Mouse (Mus musculus) R1 (cell line): ENCODE measurements around the gene Gm49340.

Experiments used
- DNase-seq: peaks from one replicate; pipeline ENCODE4 v3.0.0-alpha.2; 2018; ENCODE audit warnings: low read depth, low spot score

Gm49340 gene

GRCm38 (mm10) chr11:73329442-73329841 is at the start of gene Gm49340, which contains the start of the genes Aspa and Spata22:
Gm49340 (plus strand) TSS chr11:73329741.
Aspa (minus strand) TSS chr11:73329596.
Spata22 (plus strand) TSS chr11:73329741.
- peak; percentile 85 for DNase-seq

DNA sequence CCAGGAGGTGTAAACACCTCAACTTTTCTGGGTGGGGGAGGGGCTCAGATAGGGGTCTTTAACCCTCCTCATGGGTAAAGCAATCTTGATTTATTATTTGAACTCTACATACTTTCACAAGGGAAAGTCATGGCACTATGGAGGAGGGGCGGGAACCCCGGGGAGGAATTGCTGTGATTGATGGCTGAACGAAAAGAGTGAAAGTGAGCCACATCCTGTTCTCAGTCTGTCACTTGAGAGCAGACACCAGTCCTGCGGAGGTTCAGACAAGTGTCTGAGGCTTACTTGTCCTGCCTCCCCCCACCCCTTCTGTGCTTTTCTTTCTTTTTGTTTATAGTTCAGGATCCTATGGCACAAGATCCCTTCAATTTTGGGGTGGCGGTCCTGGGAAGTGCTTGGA is 48.8 kb upstream of the Gm49340 start:
- DNase-seq = no peak

DNA sequence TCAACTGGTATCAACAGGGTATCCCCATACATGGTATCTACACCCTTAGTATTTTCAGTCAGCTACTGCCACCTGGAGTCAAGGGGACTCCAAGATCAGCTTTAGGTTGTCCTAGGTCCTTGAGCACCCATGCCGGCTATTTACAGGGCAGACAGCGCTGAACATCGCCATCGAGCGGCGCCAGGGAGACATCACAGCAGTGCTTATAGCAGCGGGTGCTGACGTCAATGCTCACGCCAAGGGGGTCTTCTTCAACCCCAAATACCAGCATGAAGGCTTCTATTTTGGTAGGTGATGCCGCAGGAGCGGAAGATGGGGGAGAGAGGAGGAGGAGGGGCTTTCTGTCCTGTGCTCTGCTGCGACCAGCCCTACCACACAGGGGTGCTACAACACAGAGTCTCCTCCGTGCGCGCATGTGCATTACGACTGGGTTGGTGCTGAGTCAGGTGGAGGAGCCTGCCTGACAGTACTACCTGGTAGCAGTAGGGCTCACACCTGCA is 48.0 kb upstream of the Gm49340 start:
- peak; percentile 87 for DNase-seq

GRCm38 (mm10) chr11:73283369-73283768 is 46.2 kb upstream of the Gm49340 start:
- DNase-seq = no peak

DNA sequence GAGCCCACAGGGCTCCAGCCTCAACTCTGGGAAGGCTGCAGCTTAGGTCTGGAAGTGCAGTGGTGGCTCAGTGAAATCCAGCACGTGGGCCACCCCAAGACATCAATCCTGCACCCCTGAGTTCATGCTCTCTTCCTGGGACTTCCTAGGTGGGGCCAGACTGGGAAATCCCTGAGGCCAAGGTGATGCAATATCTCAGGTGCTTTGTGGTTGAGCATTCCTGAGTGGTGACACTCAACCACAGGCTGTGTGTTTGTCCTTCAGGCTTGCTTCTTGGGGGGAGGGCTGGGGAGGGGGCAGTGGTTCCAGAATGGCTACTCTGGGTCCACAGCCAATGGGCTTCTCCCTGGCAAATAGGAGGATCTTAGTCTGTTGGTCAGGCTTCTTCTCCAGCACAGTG is 45.6 kb upstream of the Gm49340 start:
- DNase-seq = no peak

- DNase-seq = no peak
Measured at GRCm38 (mm10) chr11:73284351-73284750, 45.2 kb upstream of the Gm49340 start.

DNA sequence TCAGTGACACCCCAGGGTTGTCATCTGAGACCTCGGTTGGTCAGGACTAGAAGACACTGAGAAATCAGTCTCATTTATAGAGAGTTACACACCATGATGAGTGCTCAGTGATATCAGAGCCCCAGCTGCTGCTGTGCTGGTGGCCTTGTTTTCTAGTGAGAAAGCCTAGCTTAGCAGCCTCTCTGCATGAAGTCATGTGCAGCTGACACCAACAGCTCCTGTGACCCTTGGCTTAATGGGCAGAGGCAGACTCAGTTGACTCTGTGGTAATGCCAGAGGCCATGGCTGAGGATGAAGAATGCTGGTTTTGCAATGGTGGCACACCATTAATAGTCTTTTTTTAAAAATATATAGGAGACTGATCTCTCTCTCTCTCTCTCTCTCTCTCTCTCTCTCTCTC is 39.9 kb upstream of the Gm49340 start:
- no peak for DNase-seq

DNA sequence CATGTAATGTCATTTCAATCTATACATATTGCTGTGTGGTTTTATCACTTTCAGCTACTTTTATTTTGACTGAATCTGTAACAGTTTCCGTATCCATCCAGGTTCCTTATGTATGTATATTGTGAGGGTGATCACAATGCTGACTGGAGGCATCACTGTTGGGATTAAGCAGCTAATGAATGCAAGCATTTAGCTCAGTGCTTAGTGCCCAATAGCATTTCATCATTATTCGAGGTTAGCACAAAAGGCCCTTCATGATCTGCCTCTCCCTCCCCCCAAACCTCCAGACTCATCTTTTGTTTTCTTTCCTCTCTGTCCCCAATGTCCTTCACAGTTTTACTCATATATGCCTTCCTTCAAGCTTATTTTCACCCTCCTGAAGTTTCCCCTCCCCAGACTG is 26.4 kb upstream of the Gm49340 start:
- no peak for DNase-seq

GRCm38 (mm10) chr11:73315961-73316360 is 13.6 kb upstream of the Gm49340 start:
- peak; percentile 57 for DNase-seq

- peak; percentile 97 for DNase-seq
Measured at GRCm38 (mm10) chr11:73318581-73318980, 11.0 kb upstream of the Gm49340 start.

GRCm38 (mm10) chr11:73321064-73321463 is 8.5 kb upstream of the Gm49340 start:
- DNase-seq = peak; percentile 61

DNA sequence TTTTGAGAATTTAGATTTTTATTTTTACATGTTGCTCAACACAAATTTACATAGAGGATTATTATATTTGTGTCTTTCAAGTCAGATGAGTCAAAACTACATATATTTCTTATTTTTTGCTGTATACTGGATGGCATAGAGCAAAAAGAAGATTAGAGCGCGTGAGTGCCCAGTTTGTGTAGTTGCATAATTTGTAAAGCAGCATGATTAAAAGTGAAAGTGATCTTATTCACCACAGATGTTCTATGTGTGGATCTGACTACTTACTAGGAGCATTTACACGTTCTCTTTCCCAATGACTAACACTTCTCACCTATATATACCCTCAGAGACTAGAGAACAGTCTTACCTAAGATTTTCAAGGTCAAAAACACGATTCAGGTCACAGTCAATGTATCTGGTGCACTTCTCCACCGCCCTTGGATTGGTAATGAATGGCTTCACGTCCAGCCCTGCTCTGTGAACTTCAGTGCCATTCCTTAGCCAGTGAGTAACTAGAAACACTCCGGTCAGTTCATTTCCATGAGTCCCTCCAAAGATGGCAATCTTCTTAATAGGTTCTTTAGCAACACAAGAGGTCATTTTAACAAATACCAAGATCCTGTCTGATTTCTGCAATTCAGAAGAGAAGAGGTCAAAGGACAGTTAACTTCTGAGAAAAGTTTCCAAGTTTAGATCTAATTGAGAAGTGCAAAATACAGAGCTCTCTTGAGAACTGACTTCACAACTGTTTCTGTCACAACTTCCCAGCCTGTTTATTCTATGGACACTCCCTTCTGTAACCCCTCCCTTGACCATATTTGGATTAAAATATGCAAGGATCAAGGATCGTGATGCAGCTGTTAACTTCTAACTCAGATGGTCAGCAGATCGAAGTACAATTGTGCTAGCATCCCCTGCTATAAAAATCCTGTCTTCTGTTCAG is 5.4 kb upstream of the Gm49340 start:
- DNase-seq = peak; percentile 43

DNA sequence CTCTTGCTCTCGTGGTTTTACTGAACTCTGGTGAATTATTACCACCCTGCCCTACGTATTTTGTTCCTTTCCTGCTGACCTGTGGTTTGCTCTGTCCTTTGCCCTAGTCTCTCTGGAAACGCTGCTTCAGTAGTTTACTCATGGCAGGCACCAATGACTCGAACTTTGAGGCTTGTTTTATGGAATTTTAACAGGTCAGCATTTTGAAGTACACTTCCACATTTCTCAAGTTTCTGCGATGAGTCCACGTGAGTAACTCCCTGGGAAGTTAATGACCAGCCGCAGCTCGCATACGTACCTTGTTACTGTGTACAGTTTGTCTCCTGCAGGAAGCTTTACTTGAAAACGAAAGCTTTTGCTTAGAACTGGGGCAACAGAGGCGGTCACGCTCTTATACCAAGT is 3.1 kb upstream of the Gm49340 start:
- no peak for DNase-seq

DNA sequence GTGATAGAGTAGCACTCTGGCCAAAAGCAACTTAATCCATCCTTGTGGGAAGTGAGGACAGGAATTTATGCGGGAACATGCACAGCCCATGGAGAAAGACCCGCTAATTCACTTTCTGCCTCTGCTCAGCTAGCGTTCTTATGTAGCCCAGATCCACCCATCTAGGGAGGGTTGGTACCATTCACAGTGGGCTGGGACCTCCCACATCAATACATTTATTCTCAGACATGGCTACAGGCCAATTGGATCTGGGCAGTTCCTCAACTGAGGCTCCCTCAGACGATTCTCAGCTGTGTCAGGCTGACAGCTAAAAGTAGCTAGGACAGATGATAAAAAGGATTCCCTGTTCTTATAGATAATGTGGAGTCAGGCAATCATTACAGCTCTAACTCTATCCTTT is 2.2 kb upstream of the Gm49340 start:
- DNase-seq = no peak

GRCm38 (mm10) chr11:73333357-73333756 is 3.8 kb downstream of the Gm49340 start:
- DNase-seq = no peak

DNA sequence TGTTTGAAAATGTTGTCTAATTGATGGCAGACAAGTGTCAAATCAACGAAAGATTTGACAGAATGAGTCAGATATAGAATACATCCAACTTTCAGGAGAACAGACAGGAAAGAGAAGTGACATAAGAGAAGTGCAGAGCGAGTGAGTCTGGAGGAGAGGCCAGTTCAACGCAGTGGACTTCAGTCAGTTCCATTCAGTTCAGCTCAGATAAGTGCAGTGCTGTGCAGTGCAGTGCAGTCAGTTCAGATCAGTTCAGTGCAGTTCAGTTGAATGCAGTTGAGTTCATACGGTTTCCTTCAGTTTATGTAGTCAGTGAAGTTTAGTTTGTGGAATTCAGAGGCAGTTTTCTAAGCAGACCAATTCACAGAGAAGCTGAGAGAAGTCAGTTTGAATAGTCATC is 7.4 kb downstream of the Gm49340 start:
- DNase-seq = no peak

DNA sequence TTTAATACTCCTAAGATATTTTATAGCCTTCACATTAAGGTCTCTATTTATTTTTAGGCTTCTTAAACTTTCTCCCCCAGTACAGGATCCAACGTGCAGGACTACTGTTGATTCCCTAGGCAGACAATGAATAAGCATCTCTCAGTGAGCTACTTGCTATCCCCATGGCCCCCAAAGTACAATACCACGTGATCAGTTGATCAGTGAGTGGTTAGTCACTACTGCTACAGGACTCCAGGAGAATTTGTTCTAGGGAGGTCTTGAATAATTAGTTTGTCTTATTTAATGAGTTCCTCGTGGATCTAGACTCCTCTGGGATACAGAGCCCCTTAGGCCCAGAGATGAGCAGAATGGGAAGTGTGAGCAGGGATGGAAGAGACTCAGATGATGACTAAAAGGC is 20.9 kb downstream of the Gm49340 start, which contains the start of gene Olfr20:
Olfr20 (plus strand) TSS at position 301 of the 400 bp plus-strand sequence.
- DNase-seq = no peak

- DNase-seq = no peak
Measured at GRCm38 (mm10) chr11:73370946-73371345, 41.4 kb downstream of the Gm49340 start, which contains the start of gene Olfr376. Olfr376 (plus strand) TSS chr11:73371246.

DNA sequence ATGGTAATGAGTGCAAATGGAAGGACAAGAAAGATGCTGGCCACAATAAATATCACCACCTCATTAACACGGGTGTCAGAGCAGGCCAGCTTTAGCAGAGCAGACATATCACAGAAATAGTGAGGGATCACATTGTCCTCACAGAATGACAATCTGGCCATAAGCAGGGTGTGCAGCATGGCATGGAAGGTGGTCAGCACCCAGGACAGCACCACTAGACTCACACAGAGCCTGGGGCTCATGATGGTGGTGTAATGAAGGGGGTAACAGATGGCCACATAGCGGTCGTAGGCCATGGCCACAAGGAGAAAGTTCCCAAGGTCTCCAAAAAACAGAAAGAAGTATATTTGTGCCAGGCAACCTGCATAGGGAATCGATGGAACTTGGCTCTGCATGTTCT is 65.8 kb downstream of the Gm49340 start:
- DNase-seq = peak; percentile 31

- DNase-seq = no peak
Measured at GRCm38 (mm10) chr11:73399514-73399913, 70.0 kb downstream of the Gm49340 start, which contains the start of gene Olfr1. Olfr1 (minus strand) TSS chr11:73399614.
